Mouse (Mus musculus): ENCODE measurements around the gene Gm4907.
"Not testable (repeated sequence)": the region's sequence is repeated elsewhere in the genome, so short reads cannot be mapped to it uniquely, and the experiment has no call there.

- TF ChIP-seq CTCF (IDR thresholded peaks at IDR 0.05; ENCODE audit: insufficient read depth, low read length); POLR2A (IDR thresholded peaks at IDR 0.05; ENCODE audit: borderline replicate concordance, extremely low read depth, low read depth, low read length): not testable (repeated sequence)
Measured at GRCm38 (mm10) chrX:23882253-23882652, at the start of gene Gm4907.
